Mouse (Mus musculus) thymus, adult 2 months (tissue): ENCODE data around the gene Ccdc8.
A peak's percentile ranks its signal among the peaks of the same experiment; 100 is the strongest.

ENCODE experiments used
- CTCF ChIP-seq: fragments of 200-500 bp; IDR thresholded peaks from 2 replicates; pipeline ENCODE4 v1.5.1; 2012; ENCODE audit warnings: mild to moderate bottlenecking, control low read depth, low read length, moderate library complexity, borderline replicate concordance; ENCODE audit not compliant: control insufficient read depth, poor library complexity, insufficient read depth; ENCODE audit errors: extremely low read depth
- POLR2A ChIP-seq: fragments of 200-500 bp; IDR thresholded peaks from 2 replicates; pipeline ENCODE4 v1.6.1; 2012; ENCODE audit warnings: mild to moderate bottlenecking, low read length, control low read depth, moderate library complexity; ENCODE audit not compliant: control insufficient read depth, poor library complexity, insufficient read depth; ENCODE audit errors: extremely low read depth

- TF ChIP-seq CTCF = peak; percentile 89
- no peak for TF ChIP-seq POLR2A
Measured at GRCm38 (mm10) chr7:16950861-16951635, 41.5 kb upstream of the Ccdc8 start.
